Mouse (Mus musculus) heart, embryonic 13.5 days (tissue): ENCODE results near the gene Pde1c. TPM values are rescaled to one million over a fixed set of nuclear protein-coding genes. Genes with fewer than 3 reads are reported as not detected.

Experiments
- ATAC-seq: fragments of 200-750 bp; cut with Nextera tagmentation; 2 replicates; pipeline ENCODE4 v1.8.0; 2017; ENCODE audit warnings: moderate TSS enrichment; ENCODE audit not compliant: insufficient number of reproducible peaks, low FRiP score, low TSS enrichment; ENCODE audit errors: extremely low read depth
- H3K27ac ChIP-seq: fragments of 300-500 bp; sonication (generic); replicated peaks from 2 replicates; pipeline ENCODE4 v1.5.1; 2015; ENCODE audit warnings: moderate library complexity, mild to moderate bottlenecking, inconsistent platforms
- H3K27me3 ChIP-seq: fragments of 300-500 bp; sonication (generic); replicated peaks from 2 replicates; pipeline ENCODE4 v1.6.1; 2015; ENCODE audit warnings: mild to moderate bottlenecking, inconsistent platforms
- H3K36me3 ChIP-seq: fragments of 300-500 bp; sonication (generic); 2 replicates; pipeline ENCODE4 v1.6.1; 2015; ENCODE audit warnings: mild to moderate bottlenecking, inconsistent platforms
- H3K4me1 ChIP-seq: fragments of 300-500 bp; sonication (generic); 2 replicates; pipeline ENCODE4 v1.6.1; 2015; ENCODE audit warnings: inconsistent platforms
- H3K4me2 ChIP-seq: fragments of 300-500 bp; sonication (generic); 2 replicates; pipeline ENCODE4 v1.6.1; 2015; ENCODE audit warnings: inconsistent platforms, mild to moderate bottlenecking, moderate library complexity
- H3K4me3 ChIP-seq: fragments of 300-500 bp; sonication (generic); 2 replicates; pipeline ENCODE4 v1.5.1; 2015; ENCODE audit warnings: moderate library complexity, mild to moderate bottlenecking, inconsistent platforms
- H3K9ac ChIP-seq: fragments of 300-500 bp; sonication (generic); 2 replicates; pipeline ENCODE4 v1.6.1; 2015; ENCODE audit warnings: inconsistent platforms, mild to moderate bottlenecking, moderate library complexity
- H3K9me3 ChIP-seq: fragments of 300-500 bp; sonication (generic); 2 replicates; pipeline ENCODE4 v1.6.1; 2016; ENCODE audit warnings: inconsistent platforms
- WGBS: fragments of 180-500 bp; shearing (Covaris S2); methylation state at CpG from one replicate; pipeline ENCODE4 v1.1.7; 2015; ENCODE audit warnings: mixed read lengths; 5-methylcytosine and 5-hydroxymethylcytosine counted together
- polyA plus RNA-seq: library from polyadenylated mRNA; unstranded; fragments of >200 nt; fragmentation: Nextera tagmentation; extraction: Ambion mirVana; gene quantifications from 2 replicates; pipeline ENCODE4 v1.2.1, GENCODE M21; 2015

The Pde1c gene
- polyA plus RNA-seq, 1 experiment from 2014 or later = 3.1 TPM

DNA sequence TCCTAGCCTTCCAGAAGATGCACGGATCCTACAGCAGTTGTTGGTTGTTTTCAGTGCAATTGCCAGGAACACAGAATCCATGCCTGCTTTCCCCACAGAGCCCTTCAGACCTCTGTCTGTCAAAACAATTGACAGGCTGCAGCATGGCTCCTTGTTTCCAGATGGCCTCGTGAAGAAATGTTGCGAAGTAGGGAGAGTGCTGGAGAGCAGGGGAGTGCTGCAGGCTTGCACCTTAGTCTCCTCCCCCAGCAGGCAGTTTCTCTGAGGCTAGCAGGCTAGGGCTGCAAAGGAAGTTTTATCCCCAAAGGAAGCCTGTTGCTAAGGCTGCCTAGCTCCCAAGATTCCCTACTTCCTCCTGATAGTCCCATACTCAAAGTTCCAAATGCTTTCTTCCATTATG is 246.1 kb downstream of the Pde1c start:
- H3K36me3 ChIP-seq = no peaks in the 10 kb centered on the region
- no peak for ATAC-seq
- no peak overlapping the region for H3K4me3 ChIP-seq
- H3K4me1 ChIP-seq = peaks cover 11% of the 10 kb centered on the region
- no peaks in the 10 kb centered on the region for H3K27me3 ChIP-seq
- 0 out of 2 replicates have a peak overlapping the region, but pooled peaks have one; percentile 33 for H3K27ac ChIP-seq
- 0 out of 2 replicates have a peak overlapping the region, but pooled peaks have one; percentile 28 for H3K9ac ChIP-seq
- WGBS = 9% methylated on average over 3 of the region's 3 CpGs
- H3K9me3 ChIP-seq = no peaks in the 10 kb centered on the region
- peak overlapping the region; percentile 31 for H3K4me2 ChIP-seq

DNA sequence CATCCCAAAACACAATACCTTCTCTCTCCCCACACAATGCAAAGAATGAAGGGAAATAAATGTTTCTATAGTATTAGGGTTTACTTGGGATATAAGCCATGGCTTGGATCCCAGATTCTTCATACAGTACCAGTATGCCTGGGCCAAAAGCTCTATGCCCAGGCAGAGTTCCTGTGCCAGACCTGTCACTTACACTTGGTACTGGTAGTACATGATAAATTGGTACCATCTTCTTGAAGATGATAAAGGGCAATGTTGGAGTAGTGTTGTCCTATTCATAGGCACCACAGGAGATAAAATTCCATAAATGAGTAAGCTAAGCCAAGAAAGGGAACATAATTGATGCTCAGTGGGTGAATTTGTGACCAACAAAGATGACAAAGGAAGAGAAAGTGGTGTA is 258.6 kb downstream of the Pde1c start:
- Histone ChIP-seq H3K9ac (no peak overlapping the region), H3K27me3 (no peaks in the 10 kb centered on the region), H3K27ac (no peak overlapping the region), H3K4me1 (no peaks in the 10 kb centered on the region), H3K9me3 (no peaks in the 10 kb centered on the region), H3K36me3 (no peaks in the 10 kb centered on the region), H3K4me2 (no peak overlapping the region), H3K4me3 (no peak overlapping the region)
- ATAC-seq = no peak

DNA sequence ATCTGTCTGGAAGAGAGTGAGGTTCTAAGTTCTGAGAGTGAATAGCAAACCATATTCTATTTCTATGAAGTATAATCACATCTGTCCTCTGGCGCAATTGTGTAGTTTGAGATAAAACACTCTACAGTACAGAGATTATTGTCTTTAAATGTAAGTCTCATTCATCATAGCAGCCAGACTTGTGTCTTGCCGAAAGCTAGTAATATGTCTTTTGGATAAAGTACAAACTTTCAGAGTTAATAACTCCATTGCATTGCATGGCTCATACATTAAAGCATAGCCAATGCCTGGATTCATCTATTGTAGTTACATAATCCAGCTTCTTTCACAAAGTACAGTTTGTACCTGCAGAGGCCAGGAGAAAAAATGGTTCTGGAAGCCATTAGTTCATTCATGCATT is 262.8 kb downstream of the Pde1c start:
- no peak overlapping the region for H3K4me3 ChIP-seq
- H3K9ac ChIP-seq = no peak overlapping the region
- no peaks in the 10 kb centered on the region for H3K4me1 ChIP-seq
- H3K27ac ChIP-seq = no peak overlapping the region
- H3K27me3 ChIP-seq = no peaks in the 10 kb centered on the region
- no peak overlapping the region for H3K4me2 ChIP-seq
- H3K9me3 ChIP-seq = no peaks in the 10 kb centered on the region
- WGBS = 76% methylated on average over 2 of the region's 2 CpGs
- no peaks in the 10 kb centered on the region for H3K36me3 ChIP-seq
- no peak for ATAC-seq

DNA sequence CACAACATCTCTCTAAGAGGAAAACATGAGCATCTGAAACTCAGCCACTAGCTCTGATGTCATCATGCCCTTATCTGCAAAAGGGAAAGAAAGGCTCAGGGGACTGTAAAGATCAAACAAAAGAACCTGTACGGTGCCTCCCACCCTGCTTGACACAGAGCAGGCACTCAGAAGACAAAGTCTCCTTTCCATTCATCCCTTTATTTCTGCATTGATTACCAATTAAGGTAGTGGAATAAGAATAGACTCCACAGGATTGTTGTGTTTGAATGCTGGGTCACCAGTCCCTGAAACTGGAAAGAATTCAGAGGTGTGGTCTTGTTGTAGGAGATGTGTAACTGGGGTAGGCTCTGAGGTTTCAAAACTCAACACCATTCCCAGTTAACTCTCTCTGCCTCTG is 276.7 kb downstream of the Pde1c start:
- 25% methylated on average over 1 of the region's 1 CpGs for WGBS
- Histone ChIP-seq H3K4me3 (no peak overlapping the region), H3K4me1 (no peaks in the 10 kb centered on the region), H3K4me2 (no peak overlapping the region), H3K9ac (no peak overlapping the region), H3K27ac (no peak overlapping the region), H3K36me3 (no peaks in the 10 kb centered on the region), H3K9me3 (no peaks in the 10 kb centered on the region), H3K27me3 (no peaks in the 10 kb centered on the region)
- ATAC-seq = no peak

DNA sequence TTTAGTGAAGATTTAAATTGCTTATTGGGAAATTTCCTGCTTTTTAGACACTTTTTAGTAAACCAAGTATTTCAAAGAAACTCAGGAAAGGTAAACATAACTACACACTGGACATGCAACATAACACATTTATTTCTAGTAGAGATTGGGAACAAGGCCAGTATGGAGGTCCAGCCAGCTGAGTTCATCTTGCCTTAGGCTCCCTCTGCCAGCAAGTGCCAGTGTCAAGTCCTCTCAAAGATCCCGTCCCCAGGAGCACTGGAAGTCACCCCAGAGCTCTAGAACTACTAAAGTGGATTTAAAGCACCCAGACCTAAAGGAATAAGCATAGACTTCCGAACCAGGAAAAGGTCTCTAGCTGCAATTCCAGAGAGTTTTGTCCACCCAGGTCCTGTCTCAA is 279.6 kb downstream of the Pde1c start:
- WGBS = 61% methylated on average over 2 of the region's 2 CpGs
- H3K27me3 ChIP-seq = no peaks in the 10 kb centered on the region
- no peak for ATAC-seq

DNA sequence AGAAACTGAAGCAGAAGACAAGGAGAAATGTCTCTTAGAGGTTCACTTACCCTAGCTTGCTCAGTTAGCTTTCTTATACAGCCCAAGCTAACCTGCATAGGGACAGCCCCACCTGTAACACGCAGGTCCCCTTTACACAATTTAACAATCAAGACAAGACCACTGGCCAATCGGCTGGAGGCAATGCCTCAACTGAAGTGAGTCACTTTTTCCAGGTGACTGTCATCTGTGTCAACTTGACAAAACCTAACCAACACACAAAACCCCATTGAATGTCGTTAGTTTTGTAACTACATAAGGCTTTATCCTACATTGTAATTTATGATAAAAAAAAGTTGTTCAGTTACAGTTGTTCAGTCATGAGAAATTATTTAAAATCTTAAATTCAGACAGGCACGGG is 284.1 kb downstream of the Pde1c start:
- Histone ChIP-seq H3K4me3 (no peak overlapping the region), H3K27ac (no peak overlapping the region), H3K27me3 (no peaks in the 10 kb centered on the region), H3K4me2 (no peak overlapping the region), H3K9me3 (no peaks in the 10 kb centered on the region), H3K36me3 (no peaks in the 10 kb centered on the region), H3K9ac (no peak overlapping the region), H3K4me1 (no peaks in the 10 kb centered on the region)
- ATAC-seq = no peak
- WGBS = 74% methylated on average over 4 of the region's 4 CpGs

More for the DNA sequence above, 279.6 kb downstream of the Pde1c start:
- Histone ChIP-seq H3K4me3 (no peak overlapping the region), H3K4me1 (no peaks in the 10 kb centered on the region), H3K9ac (no peak overlapping the region), H3K36me3 (no peaks in the 10 kb centered on the region), H3K4me2 (no peak overlapping the region), H3K9me3 (no peaks in the 10 kb centered on the region), H3K27ac (no peak overlapping the region)

DNA sequence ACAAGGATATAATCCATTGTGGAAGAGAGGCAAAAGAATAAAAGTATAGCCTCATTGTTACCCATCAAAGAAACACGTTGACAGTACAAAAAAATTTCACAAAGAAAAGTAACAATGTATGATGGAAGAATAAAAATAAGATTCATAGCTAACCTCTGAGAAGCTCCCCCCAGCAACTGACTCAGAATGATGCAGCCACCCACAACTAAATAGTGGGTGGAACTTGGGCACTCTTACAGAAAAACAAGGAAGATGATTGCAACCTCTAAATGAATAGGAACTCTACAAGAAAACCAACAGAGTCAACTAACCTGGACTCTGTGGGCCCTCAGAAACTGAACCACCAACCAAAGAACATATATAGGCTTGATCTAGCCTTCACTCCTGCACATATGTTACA is 293.4 kb downstream of the Pde1c start:
- Histone ChIP-seq H3K27me3 (no peaks in the 10 kb centered on the region), H3K36me3 (no peaks in the 10 kb centered on the region), H3K4me3 (no peak overlapping the region), H3K4me1 (no peaks in the 10 kb centered on the region), H3K27ac (no peak overlapping the region), H3K4me2 (no peak overlapping the region), H3K9me3 (no peaks in the 10 kb centered on the region), H3K9ac (no peak overlapping the region)
- WGBS = 54% methylated on average over 1 of the region's 1 CpGs
- ATAC-seq = no peak

DNA sequence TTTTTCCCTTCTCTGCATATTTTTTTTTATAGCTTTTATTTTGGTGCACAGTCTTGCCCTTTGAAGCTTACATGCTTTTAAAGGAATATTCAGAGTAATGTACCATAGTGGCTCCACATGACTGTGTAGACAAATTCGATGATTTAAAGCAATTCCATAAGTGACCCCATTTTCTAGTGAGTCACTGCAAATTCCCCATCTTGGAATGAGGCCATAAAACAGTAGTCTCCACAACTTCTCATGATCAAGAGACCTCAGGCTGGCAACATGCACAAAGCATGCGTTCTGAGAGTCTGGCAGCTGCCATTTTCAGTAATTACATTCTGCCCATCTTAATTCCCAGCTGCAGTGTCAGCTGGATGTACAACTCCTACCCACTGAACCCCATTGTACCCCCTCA is 297.2 kb downstream of the Pde1c start:
- no peak overlapping the region for H3K9ac ChIP-seq
- H3K4me1 ChIP-seq = no peaks in the 10 kb centered on the region
- H3K4me2 ChIP-seq = no peak overlapping the region
- no peak for ATAC-seq
- H3K27me3 ChIP-seq = no peaks in the 10 kb centered on the region
- no peak overlapping the region for H3K4me3 ChIP-seq
- 69% methylated on average over 2 of the region's 2 CpGs for WGBS
- no peak overlapping the region for H3K27ac ChIP-seq
- no peaks in the 10 kb centered on the region for H3K36me3 ChIP-seq
- no peaks in the 10 kb centered on the region for H3K9me3 ChIP-seq

DNA sequence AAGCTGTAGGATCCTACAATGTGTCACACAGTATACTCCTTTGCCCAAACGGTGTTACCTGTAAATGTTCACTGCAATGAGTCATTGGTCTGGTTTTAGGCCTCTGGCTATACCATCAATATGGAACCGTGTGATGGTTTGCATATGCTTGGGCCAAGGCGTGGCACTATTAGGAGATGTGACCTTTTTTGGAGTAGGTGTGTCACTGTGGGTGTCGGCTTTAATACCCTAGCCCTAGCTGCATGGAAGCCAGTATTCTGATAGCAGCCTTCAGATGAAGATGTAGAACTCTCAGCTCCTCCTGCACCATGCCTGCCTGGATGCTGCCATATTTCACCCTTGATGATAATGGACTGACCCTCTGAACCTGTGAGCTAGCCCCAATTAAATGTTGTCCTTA is 304.4 kb downstream of the Pde1c start:
- Histone ChIP-seq H3K4me3 (no peak overlapping the region), H3K4me1 (no peaks in the 10 kb centered on the region), H3K27me3 (no peaks in the 10 kb centered on the region), H3K36me3 (no peaks in the 10 kb centered on the region), H3K9ac (no peak overlapping the region), H3K9me3 (no peaks in the 10 kb centered on the region), H3K4me2 (no peak overlapping the region), H3K27ac (no peak overlapping the region)
- no peak for ATAC-seq
- WGBS = 80% methylated on average over 4 of the region's 4 CpGs

DNA sequence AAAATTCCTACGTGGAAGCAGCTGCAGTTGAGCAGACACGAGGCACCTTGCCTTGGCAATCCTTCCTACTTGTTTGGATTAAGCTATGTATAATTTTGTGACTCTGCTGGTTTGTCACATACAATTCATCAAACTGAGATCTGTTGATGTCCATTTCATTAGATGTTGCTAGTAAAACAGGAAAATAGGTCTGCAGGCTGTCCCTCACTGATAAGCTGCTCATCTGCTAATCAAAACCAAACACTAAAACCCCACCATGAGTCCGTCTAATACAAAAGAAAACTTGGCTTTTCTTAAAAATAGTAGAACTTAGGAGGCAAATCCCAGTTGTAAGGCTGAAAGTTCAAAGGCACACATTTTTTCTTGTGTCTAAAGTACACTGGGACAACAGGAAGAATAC is 308.8 kb downstream of the Pde1c start:
- ATAC-seq = no peak
- Histone ChIP-seq H3K4me2 (no peak overlapping the region), H3K9me3 (no peaks in the 10 kb centered on the region), H3K4me3 (no peak overlapping the region), H3K9ac (no peak overlapping the region), H3K27ac (no peak overlapping the region), H3K27me3 (no peaks in the 10 kb centered on the region), H3K36me3 (no peaks in the 10 kb centered on the region), H3K4me1 (no peaks in the 10 kb centered on the region)
- 54% methylated on average over 3 of the region's 3 CpGs for WGBS

DNA sequence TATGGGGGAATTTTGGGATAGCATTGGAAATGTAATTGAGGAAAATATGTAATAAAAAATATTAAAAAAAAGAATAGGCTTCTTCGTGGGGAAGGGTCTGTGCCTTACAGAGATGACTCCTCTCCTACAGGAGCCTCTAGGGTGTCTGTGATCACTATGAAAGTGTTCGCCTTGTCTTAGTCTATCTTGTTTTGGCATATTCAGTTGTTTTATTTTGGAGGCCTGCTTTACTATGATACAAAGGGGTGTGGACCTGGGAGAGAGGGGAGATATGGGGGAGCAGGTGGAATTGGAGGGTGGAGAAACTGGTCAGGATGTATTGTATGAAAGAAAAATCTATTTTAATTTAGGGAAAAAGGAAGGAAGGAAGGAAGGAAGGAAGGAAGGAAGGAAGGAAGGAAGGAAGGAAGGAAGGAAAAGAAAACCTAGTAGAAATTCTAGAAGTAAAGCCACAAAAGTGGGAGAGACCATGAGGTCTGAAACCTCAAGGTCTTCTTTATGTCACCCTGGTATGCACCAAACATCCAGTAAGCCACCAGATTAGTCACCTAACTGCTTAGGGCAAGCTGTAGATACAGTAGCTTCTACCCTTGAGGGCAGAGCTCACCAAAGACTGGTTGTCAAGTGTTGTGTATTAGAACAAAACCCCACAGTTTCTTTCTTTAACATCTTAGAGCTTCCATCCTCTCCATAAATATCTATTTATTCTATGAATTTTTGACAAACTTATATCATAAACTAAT is 311.2 kb downstream of the Pde1c start:
- H3K4me2 ChIP-seq = no peak overlapping the region
- 87% methylated on average over 2 of the region's 2 CpGs for WGBS
- no peak for ATAC-seq
- H3K4me3 ChIP-seq = no peak overlapping the region
- no peaks in the 10 kb centered on the region for H3K27me3 ChIP-seq
- no peak overlapping the region for H3K27ac ChIP-seq
- no peak overlapping the region for H3K9ac ChIP-seq
- no peaks in the 10 kb centered on the region for H3K36me3 ChIP-seq
- no peaks in the 10 kb centered on the region for H3K4me1 ChIP-seq
- no peaks in the 10 kb centered on the region for H3K9me3 ChIP-seq

DNA sequence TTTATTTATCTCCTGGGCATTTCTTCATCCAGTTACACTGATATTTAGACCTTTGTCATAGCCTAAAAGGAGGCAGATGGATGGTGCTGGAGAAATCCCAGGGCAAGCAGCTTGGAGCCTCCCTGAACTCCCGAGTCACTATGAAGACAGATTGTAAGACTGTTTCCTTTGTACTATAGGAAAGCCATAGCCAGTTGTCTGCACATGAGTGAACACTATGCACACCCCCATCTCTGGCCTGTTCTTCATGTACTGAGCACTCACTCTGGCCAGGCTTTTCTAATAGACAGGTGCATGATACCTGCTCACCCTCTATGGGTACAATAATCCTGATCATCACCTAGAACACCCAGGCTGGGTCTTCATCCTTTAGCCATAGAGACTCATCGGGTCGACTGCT is 318.8 kb downstream of the Pde1c start:
- Histone ChIP-seq H3K9me3 (no peaks in the 10 kb centered on the region), H3K4me2 (no peak overlapping the region), H3K27ac (no peak overlapping the region), H3K27me3 (no peaks in the 10 kb centered on the region), H3K4me1 (no peaks in the 10 kb centered on the region), H3K36me3 (no peaks in the 10 kb centered on the region), H3K9ac (no peak overlapping the region), H3K4me3 (no peak overlapping the region)
- no peak for ATAC-seq
- 70% methylated on average over 3 of the region's 3 CpGs for WGBS
